Mouse (Mus musculus) liver, embryonic 12.5 days (tissue): Measurements from ENCODE around the gene Styx. TPM values are rescaled to one million over a fixed set of nuclear protein-coding genes. Genes with fewer than 3 reads are reported as not detected.
"Not testable (repeated sequence)": the region's sequence is repeated elsewhere in the genome, so short reads cannot be mapped to it uniquely, and the experiment has no call there.

ENCODE experiments used
- ATAC-seq: fragments of 200-750 bp; cut with Nextera tagmentation; 2 replicates; pipeline ENCODE4 v1.8.0; 2017; ENCODE audit warnings: moderate number of reproducible peaks, mild to moderate bottlenecking, moderate library complexity
- H3K27ac ChIP-seq: fragments of 300-500 bp; sonication (generic); 2 replicates; pipeline ENCODE4 v1.5.1; 2016; ENCODE audit warnings: mild to moderate bottlenecking
- H3K27me3 ChIP-seq: fragments of 300-500 bp; sonication (generic); replicated peaks from 2 replicates; pipeline ENCODE4 v1.6.1; 2016; ENCODE audit warnings: mild to moderate bottlenecking, moderate library complexity
- H3K36me3 ChIP-seq: fragments of 300-500 bp; sonication (generic); 2 replicates; pipeline ENCODE4 v1.6.1; 2016; ENCODE audit warnings: mild to moderate bottlenecking, moderate library complexity
- H3K4me1 ChIP-seq: fragments of 300-500 bp; sonication (generic); 2 replicates; pipeline ENCODE4 v1.6.1; 2016
- H3K4me2 ChIP-seq: fragments of 300-500 bp; sonication (generic); 2 replicates; pipeline ENCODE4 v1.6.1; 2016; ENCODE audit warnings: mild to moderate bottlenecking, moderate library complexity
- H3K4me3 ChIP-seq: fragments of 300-500 bp; sonication (generic); 2 replicates; pipeline ENCODE4 v1.5.1; 2016; ENCODE audit warnings: mild to moderate bottlenecking, moderate library complexity
- H3K9ac ChIP-seq: fragments of 300-500 bp; sonication (generic); 2 replicates; pipeline ENCODE4 v1.6.1; 2016; ENCODE audit warnings: mild to moderate bottlenecking, moderate library complexity
- H3K9me3 ChIP-seq: fragments of 300-500 bp; sonication (generic); replicated peaks from 2 replicates; pipeline ENCODE4 v1.6.1; 2016; ENCODE audit warnings: mild to moderate bottlenecking, moderate library complexity
- WGBS: fragments of 180-500 bp; shearing (Covaris S2); methylation state at CpG from one replicate; pipeline ENCODE4 v1.1.7; 2016; ENCODE audit not compliant: insufficient replicate concordance; 5-methylcytosine and 5-hydroxymethylcytosine counted together
- polyA plus RNA-seq: library from polyadenylated mRNA; unstranded; fragments of >200 nt; fragmentation: Nextera tagmentation; extraction: Ambion mirVana; gene quantifications from 2 replicates; pipeline ENCODE4 v1.2.1, GENCODE M21; 2016

Styx gene
- polyA plus RNA-seq, 1 experiment from 2014 or later: 30.3 TPM

- ATAC-seq: no peak
- H3K4me3 ChIP-seq: no peak overlapping the region
- H3K27ac ChIP-seq: no peak overlapping the region
- no peaks in the 10 kb centered on the region for H3K27me3 ChIP-seq
- H3K4me2 ChIP-seq: no peak overlapping the region
- H3K9ac ChIP-seq: no peak overlapping the region
- peaks cover 37% of the 10 kb centered on the region for H3K36me3 ChIP-seq
- 74% methylated on average over 3 of the region's 3 CpGs for WGBS
- no peaks in the 10 kb centered on the region for H3K9me3 ChIP-seq
- H3K4me1 ChIP-seq: no peaks in the 10 kb centered on the region
Observed at GRCm38 (mm10) chr14:45378771-45379170, 27.9 kb downstream of the Styx start.

GRCm38 (mm10) chr14:45380756-45381155 lies 29.9 kb downstream of the Styx start:
- no peak overlapping the region for H3K9ac ChIP-seq
- H3K4me1 ChIP-seq: no peaks in the 10 kb centered on the region
- peaks cover 39% of the 10 kb centered on the region for H3K36me3 ChIP-seq
- H3K27me3 ChIP-seq: no peaks in the 10 kb centered on the region
- no peak for ATAC-seq
- no peak overlapping the region for H3K4me2 ChIP-seq
- H3K9me3 ChIP-seq: no peaks in the 10 kb centered on the region
- H3K27ac ChIP-seq: no peak overlapping the region
- WGBS: 79% methylated on average over 6 of the region's 6 CpGs
- H3K4me3 ChIP-seq: no peak overlapping the region

GRCm38 (mm10) chr14:45382912-45383311 lies 32.0 kb downstream of the Styx start:
- no peak overlapping the region for H3K4me3 ChIP-seq
- no peak for ATAC-seq
- no peak overlapping the region for H3K9ac ChIP-seq
- H3K4me2 ChIP-seq: no peak overlapping the region
- peaks cover 39% of the 10 kb centered on the region for H3K36me3 ChIP-seq
- no peaks in the 10 kb centered on the region for H3K9me3 ChIP-seq
- WGBS: 61% methylated on average over 4 of the region's 4 CpGs
- no peaks in the 10 kb centered on the region for H3K27me3 ChIP-seq
- H3K4me1 ChIP-seq: peaks cover 21% of the 10 kb centered on the region
- no peak overlapping the region for H3K27ac ChIP-seq

GRCm38 (mm10) chr14:45385596-45385995 lies 34.7 kb downstream of the Styx start:
- Histone ChIP-seq H3K4me2 (no peak overlapping the region), H3K27ac (no peak overlapping the region), H3K27me3 (no peaks in the 10 kb centered on the region), H3K4me3 (no peak overlapping the region), H3K4me1 (peaks cover 36% of the 10 kb centered on the region), H3K9me3 (no peaks in the 10 kb centered on the region), H3K36me3 (peaks cover 21% of the 10 kb centered on the region), H3K9ac (no peak overlapping the region)
- ATAC-seq: no peak
- WGBS: 85% methylated on average over 2 of the region's 2 CpGs

GRCm38 (mm10) chr14:45387480-45387879 lies 36.6 kb downstream of the Styx start:
- peaks cover 36% of the 10 kb centered on the region for H3K4me1 ChIP-seq
- peak overlapping the region; percentile 76 for H3K4me3 ChIP-seq
- H3K9me3 ChIP-seq: no peaks in the 10 kb centered on the region
- H3K9ac ChIP-seq: peak overlapping the region; percentile 83
- H3K27me3 ChIP-seq: no peaks in the 10 kb centered on the region
- 11% methylated on average over 2 of the region's 2 CpGs for WGBS
- peak; percentile 22; the same call in 1 of the 2 replicates for ATAC-seq
- H3K36me3 ChIP-seq: peaks cover 7% of the 10 kb centered on the region
- peak overlapping the region; percentile 98 for H3K4me2 ChIP-seq
- peak overlapping the region; percentile 81 for H3K27ac ChIP-seq

GRCm38 (mm10) chr14:45388345-45389181 lies 37.7 kb downstream of the Styx start:
- Histone ChIP-seq H3K4me3 (peak overlapping the region; percentile 76), H3K36me3 (peaks cover 3% of the 10 kb centered on the region; the same call in 1 of the 2 replicates)
- 1% methylated on average over 70 of the region's 71 CpGs for WGBS

GRCm38 (mm10) chr14:45389194-45389593 lies 38.3 kb downstream of the Styx start:
- no peaks in the 10 kb centered on the region for H3K27me3 ChIP-seq
- peak; percentile 21; the same call in 1 of the 2 replicates for ATAC-seq
- H3K9me3 ChIP-seq: no peaks in the 10 kb centered on the region
- H3K9ac ChIP-seq: peak overlapping the region; percentile 83
- peak overlapping the region; percentile 76 for H3K4me3 ChIP-seq
- 19% methylated on average over 3 of the region's 3 CpGs for WGBS
- peaks cover 36% of the 10 kb centered on the region for H3K4me1 ChIP-seq
- peak overlapping the region; percentile 81 for H3K27ac ChIP-seq
- H3K36me3 ChIP-seq: peaks cover 3% of the 10 kb centered on the region; the same call in 1 of the 2 replicates
- peak overlapping the region; percentile 98 for H3K4me2 ChIP-seq

More at GRCm38 (mm10) chr14:45388345-45389181, 37.7 kb downstream of the Styx start:
- Histone ChIP-seq H3K9ac (peak overlapping the region; percentile 83), H3K4me2 (peak overlapping the region; percentile 98), H3K27me3 (no peaks in the 10 kb centered on the region), H3K9me3 (no peaks in the 10 kb centered on the region), H3K4me1 (peaks cover 36% of the 10 kb centered on the region), H3K27ac (peak overlapping the region; percentile 81)
- ATAC-seq: peak; percentile 93

- H3K4me3 ChIP-seq: no peak overlapping the region
- H3K9me3 ChIP-seq: no peaks in the 10 kb centered on the region
- no peak overlapping the region for H3K9ac ChIP-seq
- no peak for ATAC-seq
- H3K4me1 ChIP-seq: no peaks in the 10 kb centered on the region
- no peak overlapping the region for H3K4me2 ChIP-seq
- H3K36me3 ChIP-seq: no peaks in the 10 kb centered on the region
- H3K27me3 ChIP-seq: no peaks in the 10 kb centered on the region
- WGBS: 70% methylated on average over 3 of the region's 3 CpGs
- H3K27ac ChIP-seq: no peak overlapping the region
Observed at GRCm38 (mm10) chr14:45399836-45400235, 48.9 kb downstream of the Styx start.

GRCm38 (mm10) chr14:45403651-45404050 lies 52.8 kb downstream of the Styx start:
- no peak for ATAC-seq
- 68% methylated on average over 7 of the region's 7 CpGs for WGBS
- no peak overlapping the region for H3K4me2 ChIP-seq
- H3K9me3 ChIP-seq: no peaks in the 10 kb centered on the region
- H3K4me1 ChIP-seq: no peaks in the 10 kb centered on the region
- H3K9ac ChIP-seq: no peak overlapping the region
- H3K27ac ChIP-seq: no peak overlapping the region
- H3K27me3 ChIP-seq: no peaks in the 10 kb centered on the region
- H3K36me3 ChIP-seq: no peaks in the 10 kb centered on the region
- no peak overlapping the region for H3K4me3 ChIP-seq

- H3K4me1 ChIP-seq, H3K27me3 ChIP-seq, H3K4me3 ChIP-seq, H3K9me3 ChIP-seq, H3K4me2 ChIP-seq, ATAC-seq, H3K27ac ChIP-seq, H3K9ac ChIP-seq, H3K36me3 ChIP-seq: not testable (repeated sequence)
- WGBS: 66% methylated on average over 2 of the region's 3 CpGs
Observed at GRCm38 (mm10) chr14:45404813-45405212, 53.9 kb downstream of the Styx start, which contains the start of gene Gnpnat1. Gene Gnpnat1, minus strand, starts transcription at chr14:45404913.

GRCm38 (mm10) chr14:45416265-45416664 lies 65.4 kb downstream of the Styx start:
- H3K4me2 ChIP-seq: no peak overlapping the region
- H3K27me3 ChIP-seq: no peaks in the 10 kb centered on the region
- H3K4me3 ChIP-seq: no peak overlapping the region
- ATAC-seq: no peak
- H3K36me3 ChIP-seq: no peaks in the 10 kb centered on the region
- H3K4me1 ChIP-seq: no peaks in the 10 kb centered on the region
- WGBS: 70% methylated on average over 4 of the region's 4 CpGs
- no peak overlapping the region for H3K9ac ChIP-seq
- no peaks in the 10 kb centered on the region for H3K9me3 ChIP-seq
- H3K27ac ChIP-seq: no peak overlapping the region

- WGBS: 65% methylated on average over 3 of the region's 3 CpGs
- H3K4me3 ChIP-seq: no peak overlapping the region
- no peaks in the 10 kb centered on the region for H3K27me3 ChIP-seq
- no peaks in the 10 kb centered on the region for H3K9me3 ChIP-seq
- no peak overlapping the region for H3K9ac ChIP-seq
- H3K27ac ChIP-seq: no peak overlapping the region
- no peaks in the 10 kb centered on the region for H3K4me1 ChIP-seq
- ATAC-seq: no peak
- no peak overlapping the region for H3K4me2 ChIP-seq
- H3K36me3 ChIP-seq: no peaks in the 10 kb centered on the region
Observed at GRCm38 (mm10) chr14:45418553-45418952, 67.7 kb downstream of the Styx start.
